Mouse (Mus musculus) adrenal gland, postnatal 36 days (tissue): Measurements from ENCODE around the gene Evi5. TPM values are rescaled to one million over a fixed set of nuclear protein-coding genes. Genes with fewer than 3 reads are reported as not detected.

ENCODE experiments used
- DNase-seq, 2 experiments: peaks; one replicate each; pipeline ENCODE4 v3.0.0; 2021; ENCODE audit warnings: mixed read lengths in 1 of 2
- total RNA-seq, 2 experiments: library from RNA; stranded (reverse); gene quantifications; 2 replicates each; pipeline ENCODE4 v1.2.3; 2021

Evi5 gene
- total RNA-seq, 2 experiments from 2014 or later = 56.3 to 59.7 TPM

- no peak for DNase-seq
Observed at GRCm38 (mm10) chr5:107708124-107708797, 166.6 kb downstream of the Evi5 start.

- no peak for DNase-seq
Observed at GRCm38 (mm10) chr5:107706262-107706661, 168.6 kb downstream of the Evi5 start.

GRCm38 (mm10) chr5:107705756-107706155 lies 169.2 kb downstream of the Evi5 start:
- DNase-seq = peak in 1 of 2 experiments; percentile 6

- no peak for DNase-seq
Observed at GRCm38 (mm10) chr5:107703207-107703763, 171.6 kb downstream of the Evi5 start.

- no peak for DNase-seq
Observed at GRCm38 (mm10) chr5:107701658-107702057, 173.2 kb downstream of the Evi5 start.

GRCm38 (mm10) chr5:107700873-107701272 lies 174.0 kb downstream of the Evi5 start:
- DNase-seq = no peak

- no peak for DNase-seq
Observed at GRCm38 (mm10) chr5:107698888-107699287, 176.0 kb downstream of the Evi5 start.

GRCm38 (mm10) chr5:107695019-107695418 lies 179.9 kb downstream of the Evi5 start:
- no peak for DNase-seq

Other genes with a start within 250 kb of the Evi5 start
- under 1 TPM in 1 of 2 experiments, not detected in 1; 0.20 TPM for gene Gfi1, start 149.1 kb downstream of the Evi5 start, total RNA-seq
- not detected for gene Ube2d2b, start 45.0 kb downstream of the Evi5 start, total RNA-seq
- 10 to 100 TPM; 57.8 to 72.1 TPM for gene Rpl5, start 25.4 kb upstream of the Evi5 start, total RNA-seq
- 1 to 10 TPM; 5.2 to 8.1 TPM for gene Fam69a, start 112.0 kb upstream of the Evi5 start, total RNA-seq
- 10 to 100 TPM; 17.8 to 29.2 TPM for gene Mtf2, start 190.6 kb upstream of the Evi5 start, total RNA-seq